Mouse (Mus musculus): ENCODE data around the gene 5830473C10Rik.

DNA sequence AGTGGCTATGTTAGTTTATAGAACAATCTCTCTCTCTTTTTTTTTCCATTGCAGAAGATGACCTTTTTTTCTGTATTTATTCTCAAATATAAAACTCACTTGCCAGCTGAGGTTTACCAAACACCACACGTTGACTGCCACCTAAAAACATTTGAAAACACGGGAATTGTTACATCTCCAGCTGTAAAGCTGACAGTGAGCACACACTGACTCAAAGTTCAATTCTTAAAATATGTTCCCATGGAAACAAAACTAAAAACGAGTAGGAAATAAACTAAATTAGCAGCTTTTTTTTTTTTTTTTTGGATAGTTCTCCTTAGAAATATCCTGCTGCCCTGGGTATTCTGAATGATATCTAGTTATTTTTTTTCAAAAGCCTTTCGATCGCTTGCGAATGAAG, 4.3 kb downstream of the 5830473C10Rik start:
- no peak for TF ChIP-seq CTCF (IDR thresholded peaks at IDR 0.05; ENCODE audit: control insufficient read depth, insufficient read depth, insufficient read length)
- no peak for TF ChIP-seq MYOG (IDR thresholded peaks at IDR 0.05; ENCODE audit: control insufficient read depth, extremely low read depth, insufficient read length)
- no peak for TF ChIP-seq CEBPB (IDR thresholded peaks at IDR 0.05; ENCODE audit: low read depth)
- TF ChIP-seq MAX (IDR thresholded peaks at IDR 0.05), result no peak
- TF ChIP-seq USF1 (IDR thresholded peaks at IDR 0.05; ENCODE audit: low read depth), result no peak
- no peak for TF ChIP-seq MYOD1 (IDR thresholded peaks at IDR 0.05; ENCODE audit: control insufficient read depth, insufficient read length, low read depth)
- no peak for TF ChIP-seq FOSL1 (IDR thresholded peaks at IDR 0.05; ENCODE audit: insufficient read depth, low read length, poor library complexity, severe bottlenecking)
